ENCODE assay signal across 1 mouse cellular context in genomic region chr6:29524034-29524489, GRCm38 (mm10).
TF ChIP-seq lines count a peak whose summit lies in the region.

No protein-coding gene starts in this region.

TF ChIP-seq in CH12.LX, 34 proteins besides CTCF, POLR2A, EP300 and RAD21 (continued from another document):
- TF ChIP-seq NELFE (IDR thresholded peaks at IDR 0.05; ENCODE audit: low read depth, low read length) (peak; percentile 58; the same call in 1 of the 2 replicates), MAX (IDR thresholded peaks at IDR 0.05; ENCODE audit: low read length) (peak; percentile 76), GABPA (IDR thresholded peaks at IDR 0.05; ENCODE audit: insufficient replicate concordance, low read depth, low read length) (no peak), BHLHE40 (IDR thresholded peaks at IDR 0.05; ENCODE audit: low read depth, low read length) (peak; percentile 80), MEF2A (IDR thresholded peaks at IDR 0.05; ENCODE audit: borderline replicate concordance, low read depth, low read length) (peak; percentile 68), USF2 (conservative IDR thresholded peaks at IDR 0.05; ENCODE audit: low read depth, low read length) (no peak), CHD2 (IDR thresholded peaks at IDR 0.05; ENCODE audit: low read length) (peak; percentile 63), HCFC1 (IDR thresholded peaks at IDR 0.05; ENCODE audit: low read depth, low read length) (0 out of 2 replicates have a peak, but pooled peaks have one; percentile 18)
